Mouse (Mus musculus): ENCODE results near the gene Abi2.

DNA sequence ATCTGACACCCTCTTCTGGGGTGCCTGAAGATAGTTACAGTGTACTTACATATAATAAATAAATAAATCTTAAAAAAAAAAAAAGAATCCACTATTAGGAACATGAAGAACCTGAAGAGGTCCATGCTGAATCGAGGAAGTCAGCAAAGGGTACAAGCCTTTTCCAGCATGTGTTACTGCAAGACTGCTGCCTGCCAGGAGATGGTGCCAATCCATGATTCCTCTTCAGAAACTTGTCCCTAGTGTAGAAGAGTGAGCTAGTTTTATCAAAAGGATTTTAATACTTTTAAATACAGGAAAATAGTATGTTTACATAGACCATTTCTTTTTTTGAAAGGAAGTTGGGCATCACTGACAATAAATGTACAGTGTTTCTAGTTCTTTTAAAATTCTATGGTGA, 14.5 kb downstream of the Abi2 start:
- TF ChIP-seq POLR2A (IDR thresholded peaks at IDR 0.05; ENCODE audit: borderline replicate concordance, extremely low read depth, insufficient read depth, insufficient read length, poor library complexity, severe bottlenecking): no peak
- TF ChIP-seq CTCF (IDR thresholded peaks at IDR 0.05; ENCODE audit: borderline replicate concordance, extremely low read depth, insufficient read depth, insufficient read length): no peak; the same call in 1 of the 2 replicates
